Mouse (Mus musculus) intestine, embryonic 15.5 days (tissue): ENCODE results near the gene Anapc5. TPM values are rescaled to one million over a fixed set of nuclear protein-coding genes. Genes with fewer than 3 reads are reported as not detected.

Experiments
- ATAC-seq: fragments of 200-750 bp; cut with Nextera tagmentation; 2 replicates; pipeline ENCODE4 v1.8.0; 2017; ENCODE audit warnings: moderate TSS enrichment, moderate library complexity
- H3K27ac ChIP-seq: fragments of 300-500 bp; sonication (generic); 2 replicates; pipeline ENCODE4 v1.5.1; 2015; ENCODE audit warnings: mild to moderate bottlenecking, inconsistent platforms
- H3K27me3 ChIP-seq: fragments of 300-500 bp; sonication (generic); replicated peaks from 2 replicates; pipeline ENCODE4 v1.6.1; 2015; ENCODE audit warnings: inconsistent platforms
- H3K36me3 ChIP-seq: fragments of 300-500 bp; sonication (generic); 2 replicates; pipeline ENCODE4 v1.6.1; 2015; ENCODE audit warnings: inconsistent platforms
- H3K4me1 ChIP-seq: fragments of 300-500 bp; sonication (generic); replicated peaks from 2 replicates; pipeline ENCODE4 v1.6.1; 2015; ENCODE audit warnings: inconsistent platforms
- H3K4me2 ChIP-seq: fragments of 300-500 bp; sonication (generic); replicated peaks from 2 replicates; pipeline ENCODE4 v1.6.1; 2015; ENCODE audit warnings: mild to moderate bottlenecking, inconsistent platforms
- H3K4me3 ChIP-seq: fragments of 300-500 bp; sonication (generic); replicated peaks from 2 replicates; pipeline ENCODE4 v1.5.1; 2015; ENCODE audit warnings: inconsistent platforms
- H3K9ac ChIP-seq: fragments of 300-500 bp; sonication (generic); 2 replicates; pipeline ENCODE4 v1.6.1; 2015; ENCODE audit warnings: inconsistent platforms
- H3K9me3 ChIP-seq: fragments of 300-500 bp; sonication (generic); 2 replicates; pipeline ENCODE4 v1.6.1; 2016; ENCODE audit warnings: inconsistent platforms
- WGBS: fragments of 180-500 bp; shearing (Covaris S2); methylation state at CpG from one replicate; pipeline ENCODE4 v1.1.7; 2015; 5-methylcytosine and 5-hydroxymethylcytosine counted together
- polyA plus RNA-seq: library from polyadenylated mRNA; unstranded; fragments of >200 nt; fragmentation: Nextera tagmentation; extraction: Ambion mirVana; gene quantifications from 2 replicates; pipeline ENCODE4 v1.2.1, GENCODE M21; 2015

Anapc5 gene
- polyA plus RNA-seq = 362 and 376 TPM in 2 replicates

DNA sequence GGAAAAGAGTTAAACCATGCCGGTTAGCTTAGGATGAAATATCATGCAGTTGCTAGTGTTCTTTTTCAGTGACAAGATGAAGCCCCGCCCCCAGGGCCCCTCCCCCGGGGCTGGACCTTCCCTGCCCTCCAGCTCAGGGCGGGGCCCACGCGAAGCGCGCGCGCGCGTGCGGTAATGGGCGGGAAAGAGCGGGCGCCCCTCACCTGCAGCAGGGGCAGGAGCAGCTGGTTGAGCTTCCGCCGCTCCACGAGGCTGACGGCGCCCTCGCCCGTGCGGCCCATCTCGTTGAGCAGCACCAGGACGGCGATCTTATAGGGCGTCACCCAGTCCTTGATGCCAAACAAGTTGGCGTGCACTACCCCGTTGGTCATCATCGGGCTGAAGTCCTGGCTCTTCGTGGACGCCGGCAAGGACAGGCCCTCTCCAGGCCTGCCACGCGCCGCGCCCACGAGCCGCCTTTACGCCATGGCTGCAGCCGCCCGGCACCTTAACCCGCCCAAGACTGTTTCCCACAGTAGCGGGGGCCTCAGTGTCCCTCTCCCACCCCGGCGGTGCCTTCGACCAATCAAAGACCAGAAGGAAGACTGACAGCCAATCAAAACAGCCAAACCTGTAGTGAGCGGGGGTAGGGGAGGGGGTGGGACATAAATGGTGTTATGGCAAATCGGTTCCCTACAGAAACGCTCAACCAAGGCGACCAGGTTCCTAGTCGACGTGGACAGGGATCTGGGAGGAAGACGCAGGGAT is at the start of gene Anapc5:
Gene Anapc5 (minus strand): TSS at position 563 of the 747 bp plus-strand sequence.
- H3K4me1 ChIP-seq = peaks cover 10% of the 10 kb centered on the region
- peak within 1 kb of the TSS; percentile 84 for H3K9ac ChIP-seq
- peak within 1 kb of the TSS; percentile 63 for H3K4me2 ChIP-seq
- under 1% methylated on average over 55 of the region's 55 CpGs for WGBS
- no peaks in the 10 kb centered on the region for H3K27me3 ChIP-seq
- no peaks in the 10 kb centered on the region for H3K9me3 ChIP-seq
- peak; percentile 100 for ATAC-seq
- H3K4me3 ChIP-seq = peak within 1 kb of the TSS; percentile 72
- H3K36me3 ChIP-seq = peaks cover 20% of the 10 kb centered on the region
- peak within 1 kb of the TSS; percentile 95 for H3K27ac ChIP-seq

DNA sequence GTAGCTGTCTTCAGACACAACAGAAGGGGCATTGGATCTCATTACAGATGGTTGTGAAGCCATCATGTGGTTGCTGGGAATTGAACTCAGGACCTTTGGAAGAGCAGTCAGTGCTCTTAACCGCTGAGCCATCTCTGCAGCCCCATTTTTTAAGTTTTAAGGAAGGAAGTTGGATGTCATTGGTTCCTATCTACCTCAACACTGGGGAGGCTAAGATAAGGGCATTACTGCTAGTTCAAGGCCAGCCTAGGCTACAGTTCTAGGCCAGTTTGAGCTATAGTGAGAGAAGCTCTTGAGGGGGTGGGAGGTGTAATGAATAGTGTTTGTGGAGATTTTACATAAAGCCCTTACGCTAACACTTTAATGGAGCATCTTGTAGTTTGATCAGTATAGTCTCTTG is 41.9 kb upstream of the Anapc5 start:
- H3K9ac ChIP-seq = no peak overlapping the region

DNA sequence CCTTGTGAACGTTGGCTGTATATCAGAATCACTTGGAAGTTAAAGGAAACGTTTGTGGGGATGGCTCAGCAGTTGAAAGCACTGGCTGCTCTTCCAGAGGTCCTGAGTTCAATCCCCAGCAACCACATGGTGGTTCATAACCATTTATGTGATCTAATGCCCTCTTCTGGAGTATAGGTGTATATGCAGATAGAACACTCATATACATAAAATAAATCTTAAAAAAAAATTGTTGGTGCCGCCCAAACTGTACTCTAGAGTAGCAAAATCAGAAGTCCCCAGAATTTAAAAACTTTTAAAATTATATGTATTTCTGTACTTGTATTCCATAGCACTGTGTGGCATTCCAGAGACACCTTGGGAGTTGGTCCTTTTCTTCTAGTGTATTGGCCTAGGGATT is 34.7 kb upstream of the Anapc5 start:
- Histone ChIP-seq H3K27ac (no peak overlapping the region), H3K9me3 (no peaks in the 10 kb centered on the region), H3K27me3 (no peaks in the 10 kb centered on the region), H3K4me3 (no peak overlapping the region), H3K4me2 (no peak overlapping the region), H3K36me3 (no peaks in the 10 kb centered on the region), H3K9ac (no peak overlapping the region), H3K4me1 (0 out of 2 replicates have a peak, but pooled peaks cover 7% of the 10 kb centered on the region)
- no peak for ATAC-seq
- 75% methylated on average over 3 of the region's 3 CpGs for WGBS

More for the DNA sequence above, 41.9 kb upstream of the Anapc5 start:
- Histone ChIP-seq H3K27ac (no peak overlapping the region), H3K4me2 (no peak overlapping the region), H3K27me3 (no peaks in the 10 kb centered on the region), H3K9me3 (no peaks in the 10 kb centered on the region), H3K36me3 (peaks cover 23% of the 10 kb centered on the region), H3K4me3 (no peak overlapping the region), H3K4me1 (no peaks in the 10 kb centered on the region)
- ATAC-seq = no peak
- whole genome bisulfite sequencing = 84% methylated on average over 2 of the region's 2 CpGs

DNA sequence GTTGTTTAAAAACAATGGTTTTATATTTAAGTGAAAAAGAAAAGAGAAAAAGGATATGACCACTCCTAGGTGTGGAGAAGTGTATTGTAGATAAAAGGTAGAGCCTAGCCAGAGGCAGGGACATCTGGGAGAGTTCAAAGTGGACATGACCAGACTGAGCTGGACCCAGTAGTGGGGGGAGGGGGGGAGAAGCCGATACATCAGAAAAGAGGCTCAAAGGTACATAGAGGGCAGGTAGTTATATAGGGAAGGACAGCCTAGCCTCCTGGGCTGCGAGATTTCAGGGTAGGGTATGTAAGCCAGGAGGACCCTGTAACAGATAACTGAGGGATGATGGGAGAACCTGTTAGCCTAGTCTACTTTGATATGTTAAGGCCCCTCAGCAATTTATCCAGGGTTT is 31.5 kb upstream of the Anapc5 start:
- no peak overlapping the region for H3K27ac ChIP-seq
- WGBS = 74% methylated on average over 2 of the region's 2 CpGs
- no peak for ATAC-seq
- no peak overlapping the region for H3K4me2 ChIP-seq
- H3K4me1 ChIP-seq = peaks cover 10% of the 10 kb centered on the region; the same call in 1 of the 2 replicates
- H3K4me3 ChIP-seq = no peak overlapping the region
- H3K27me3 ChIP-seq = no peaks in the 10 kb centered on the region
- H3K36me3 ChIP-seq = no peaks in the 10 kb centered on the region
- no peaks in the 10 kb centered on the region for H3K9me3 ChIP-seq
- H3K9ac ChIP-seq = no peak overlapping the region

DNA sequence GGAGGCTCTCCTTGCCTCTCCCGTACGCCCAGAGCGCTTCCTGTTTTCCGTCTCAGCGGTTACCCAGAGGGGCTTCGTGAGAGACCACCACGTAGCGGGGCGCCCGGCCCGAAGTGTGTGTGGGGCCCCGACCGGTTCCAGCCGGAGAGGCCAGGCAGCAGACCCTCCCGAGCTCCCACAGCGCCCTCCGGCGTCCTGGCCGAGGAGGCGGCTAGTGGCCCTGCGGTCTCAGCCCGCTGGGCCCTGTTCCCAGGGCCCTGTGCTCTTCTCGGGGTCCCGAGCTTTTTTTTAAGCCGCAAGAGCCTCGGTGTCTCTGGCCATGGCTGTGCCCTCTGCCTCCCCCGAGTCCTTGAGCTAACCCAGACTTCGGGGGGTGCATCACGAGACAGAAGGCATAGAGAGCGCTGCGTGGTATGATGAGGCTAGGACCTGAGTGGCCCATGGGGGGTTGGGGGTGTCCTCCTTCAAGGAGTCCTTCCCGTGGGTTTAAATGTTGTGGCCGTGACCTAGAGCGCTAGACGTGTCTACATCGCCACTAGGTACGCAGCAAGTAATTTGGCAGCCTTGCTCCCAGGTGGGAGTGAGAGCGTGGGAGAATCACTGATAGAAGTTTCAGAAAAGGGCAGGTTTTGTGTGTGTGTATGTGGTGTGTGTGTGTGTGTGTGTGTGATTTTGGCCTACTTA is 29.3 kb upstream of the Anapc5 start:
- under 1% methylated on average over 38 of the region's 38 CpGs for WGBS
- peak overlapping the region; percentile 88 for H3K4me2 ChIP-seq
- ATAC-seq = peak; percentile 88

DNA sequence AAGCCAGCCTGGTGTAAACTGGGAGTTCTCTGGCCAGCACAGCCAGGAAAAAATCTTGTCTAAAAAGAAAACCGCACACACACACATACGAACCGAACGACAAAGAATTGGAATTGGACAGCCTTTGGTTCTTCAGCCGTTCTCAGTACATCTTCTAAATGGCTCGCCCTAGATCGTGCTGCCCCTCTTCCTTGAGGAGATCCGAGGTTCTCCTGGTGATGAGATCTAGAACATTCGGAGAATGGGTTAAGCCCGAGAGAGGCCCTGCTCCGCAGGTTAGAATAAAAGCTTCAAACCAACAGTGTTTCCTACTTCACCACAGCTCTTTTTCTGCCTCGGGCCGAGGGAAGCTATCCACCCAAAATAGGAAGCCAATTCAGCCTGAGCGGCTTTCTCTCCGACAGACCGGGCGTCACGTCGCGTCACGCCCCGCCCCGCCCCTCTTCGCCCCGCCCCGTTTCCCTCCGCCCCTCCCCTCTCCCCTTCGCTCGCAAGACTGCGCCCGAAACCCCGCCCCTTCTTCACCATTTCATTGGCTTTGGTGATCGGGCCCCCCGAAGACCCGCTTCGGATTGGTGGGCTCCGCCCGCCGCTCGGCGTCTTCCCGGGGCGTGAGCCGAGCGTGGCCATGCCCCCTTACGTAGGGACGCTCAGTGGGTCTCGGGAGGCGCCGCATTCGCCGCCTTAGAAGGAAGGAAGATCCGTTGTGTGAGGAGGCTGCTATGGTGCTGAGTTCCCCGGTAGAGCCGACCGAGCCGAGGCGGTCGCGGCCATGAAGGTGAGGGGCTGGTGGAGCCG is 28.6 kb upstream of the Anapc5 start, which contains the start of gene Rnf34:
Gene Rnf34 (plus strand): TSS at position 528 of the 798 bp plus-strand sequence.
- Histone ChIP-seq H3K27me3 (no peaks in the 10 kb centered on the region), H3K4me1 (peaks cover 10% of the 10 kb centered on the region; the same call in 1 of the 2 replicates), H3K27ac (peak within 1 kb of the TSS; percentile 94), H3K4me2 (peak within 1 kb of the TSS; percentile 88), H3K9me3 (no peaks in the 10 kb centered on the region), H3K36me3 (no peaks in the 10 kb centered on the region), H3K9ac (peak within 1 kb of the TSS; percentile 87), H3K4me3 (peak within 1 kb of the TSS; percentile 97)
- under 1% methylated on average over 60 of the region's 61 CpGs for WGBS
- peak; percentile 100 for ATAC-seq

More for the DNA sequence above, 29.3 kb upstream of the Anapc5 start:
- Histone ChIP-seq H3K4me3 (peak overlapping the region; percentile 97), H3K27ac (peak overlapping the region; percentile 94), H3K36me3 (no peaks in the 10 kb centered on the region), H3K4me1 (peaks cover 10% of the 10 kb centered on the region; the same call in 1 of the 2 replicates), H3K9me3 (no peaks in the 10 kb centered on the region), H3K27me3 (no peaks in the 10 kb centered on the region), H3K9ac (peak overlapping the region; percentile 87)

DNA sequence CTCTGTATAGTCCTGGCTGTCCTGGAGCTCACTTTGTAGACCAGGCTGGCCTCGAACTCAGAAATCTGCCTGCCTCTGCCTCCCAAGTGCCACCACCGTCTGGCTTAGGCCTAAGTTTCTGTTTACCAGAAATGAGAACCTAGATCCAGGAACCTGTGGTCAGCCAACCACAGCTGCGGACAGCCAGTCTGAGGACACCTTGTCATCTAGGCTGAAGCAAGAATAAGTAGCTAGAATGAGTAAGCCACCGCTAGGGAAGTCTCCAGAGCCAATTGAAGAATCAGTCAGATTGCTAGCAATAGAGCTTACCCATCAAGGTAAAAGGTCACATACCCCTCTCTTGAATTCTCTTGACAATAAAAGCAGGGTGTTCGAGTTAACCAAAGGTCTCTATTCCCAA is 22.7 kb upstream of the Anapc5 start:
- WGBS = 85% methylated on average over 5 of the region's 5 CpGs
- no peak overlapping the region for H3K4me2 ChIP-seq
- no peak overlapping the region for H3K27ac ChIP-seq
- H3K4me1 ChIP-seq = no peaks in the 10 kb centered on the region
- no peaks in the 10 kb centered on the region for H3K9me3 ChIP-seq
- no peak for ATAC-seq
- H3K36me3 ChIP-seq = no peaks in the 10 kb centered on the region
- no peak overlapping the region for H3K9ac ChIP-seq
- H3K27me3 ChIP-seq = no peaks in the 10 kb centered on the region
- H3K4me3 ChIP-seq = no peak overlapping the region

DNA sequence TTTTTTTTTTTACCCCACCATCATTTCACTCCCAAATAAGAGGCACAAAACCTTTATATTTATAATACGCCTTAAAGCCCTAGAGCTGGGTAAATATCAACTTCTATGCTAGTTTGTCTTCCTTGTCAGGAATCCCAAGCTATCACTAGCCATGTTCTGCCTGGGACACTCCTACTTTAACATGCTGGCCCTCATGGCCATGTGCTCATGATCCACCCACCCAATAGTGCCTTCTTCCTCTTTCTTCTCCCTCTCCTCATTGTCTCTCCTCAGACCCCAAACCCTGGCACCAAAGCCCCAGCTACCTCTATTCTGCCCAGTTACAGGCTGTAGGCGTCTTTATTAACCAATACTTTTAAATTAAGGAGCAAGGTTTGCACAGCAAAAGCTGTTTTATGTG is 20.0 kb upstream of the Anapc5 start:
- no peaks in the 10 kb centered on the region for H3K27me3 ChIP-seq
- no peak overlapping the region for H3K4me3 ChIP-seq
- no peaks in the 10 kb centered on the region for H3K9me3 ChIP-seq
- H3K4me2 ChIP-seq = no peak overlapping the region
- no peaks in the 10 kb centered on the region for H3K36me3 ChIP-seq
- no peak overlapping the region for H3K27ac ChIP-seq
- H3K9ac ChIP-seq = no peak overlapping the region
- ATAC-seq = no peak
- WGBS = 84% methylated on average over 2 of the region's 2 CpGs
- H3K4me1 ChIP-seq = no peaks in the 10 kb centered on the region

DNA sequence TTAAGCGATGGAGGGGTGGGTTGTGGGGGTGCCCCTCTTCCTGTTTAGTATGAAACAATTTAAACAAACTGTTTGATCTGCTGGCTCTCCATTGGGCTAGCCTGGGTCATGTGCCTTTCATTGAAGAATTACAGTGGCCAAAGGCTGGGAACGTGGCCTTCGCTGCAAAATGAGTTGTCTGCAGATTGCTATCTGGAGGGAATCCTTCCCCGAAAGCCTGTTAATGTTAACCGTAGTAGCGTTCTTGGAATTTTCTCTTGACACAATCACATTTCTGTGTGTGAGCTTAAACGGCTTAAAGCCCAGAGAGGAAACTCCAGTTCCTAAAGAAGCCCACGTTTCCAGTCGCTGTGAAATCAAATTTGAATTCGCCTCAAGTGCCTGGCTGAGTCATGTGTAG is 11.9 kb upstream of the Anapc5 start:
- Histone ChIP-seq H3K9ac (no peak overlapping the region), H3K4me2 (no peak overlapping the region), H3K36me3 (no peaks in the 10 kb centered on the region), H3K4me1 (no peaks in the 10 kb centered on the region), H3K9me3 (no peaks in the 10 kb centered on the region), H3K27ac (no peak overlapping the region), H3K27me3 (no peaks in the 10 kb centered on the region), H3K4me3 (no peak overlapping the region)
- ATAC-seq = no peak
- 76% methylated on average over 10 of the region's 10 CpGs for WGBS

DNA sequence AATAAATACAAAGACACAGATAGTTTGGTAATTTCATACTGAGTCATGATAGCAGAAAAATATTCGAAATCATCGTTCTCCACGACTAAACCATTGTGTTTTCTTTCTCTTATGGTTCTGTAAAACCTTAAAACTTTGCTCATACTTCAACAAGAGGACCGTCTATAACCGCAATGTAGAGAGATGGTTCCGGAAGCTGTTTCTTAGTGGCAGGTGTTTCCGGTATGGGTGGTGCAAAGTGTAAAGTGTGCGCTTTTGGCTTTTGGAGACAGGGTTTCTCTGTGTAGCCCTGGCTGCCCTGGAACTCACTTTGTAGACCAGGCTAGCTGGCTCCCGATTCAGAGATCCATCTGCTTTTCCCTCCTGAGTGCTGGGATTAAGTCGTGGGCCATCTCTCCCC is 11.4 kb upstream of the Anapc5 start:
- no peaks in the 10 kb centered on the region for H3K4me1 ChIP-seq
- 85% methylated on average over 10 of the region's 10 CpGs for WGBS

DNA sequence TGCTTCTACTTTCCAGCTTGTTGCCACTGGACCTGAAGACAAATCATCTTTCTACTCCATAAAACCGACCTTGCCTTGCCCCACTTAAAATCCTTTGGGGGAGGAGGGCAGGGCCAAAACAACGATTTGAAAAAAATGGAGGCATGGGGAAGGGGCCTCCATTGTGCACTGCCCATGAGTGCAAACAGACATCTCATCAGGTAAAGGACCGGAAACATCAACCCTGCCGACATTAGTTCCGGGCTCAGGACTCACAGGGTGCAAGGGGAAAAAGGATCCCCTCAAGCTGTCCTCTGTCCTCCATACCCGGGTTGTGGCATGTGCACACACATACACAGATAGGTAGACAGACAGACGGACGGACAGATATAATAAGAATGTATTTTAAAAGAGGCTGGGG is 4.0 kb upstream of the Anapc5 start:
- Histone ChIP-seq H3K9ac (no peak overlapping the region), H3K27ac (no peak overlapping the region), H3K4me3 (no peak overlapping the region), H3K27me3 (no peaks in the 10 kb centered on the region), H3K4me1 (peaks cover 2% of the 10 kb centered on the region), H3K9me3 (no peaks in the 10 kb centered on the region), H3K4me2 (no peak overlapping the region), H3K36me3 (no peaks in the 10 kb centered on the region)
- WGBS = 83% methylated on average over 8 of the region's 8 CpGs
- no peak for ATAC-seq

More for the DNA sequence above, 11.4 kb upstream of the Anapc5 start:
- Histone ChIP-seq H3K9ac (no peak overlapping the region), H3K4me3 (no peak overlapping the region), H3K9me3 (no peaks in the 10 kb centered on the region), H3K27ac (no peak overlapping the region), H3K36me3 (no peaks in the 10 kb centered on the region), H3K27me3 (no peaks in the 10 kb centered on the region), H3K4me2 (no peak overlapping the region)
- ATAC-seq = no peak

DNA sequence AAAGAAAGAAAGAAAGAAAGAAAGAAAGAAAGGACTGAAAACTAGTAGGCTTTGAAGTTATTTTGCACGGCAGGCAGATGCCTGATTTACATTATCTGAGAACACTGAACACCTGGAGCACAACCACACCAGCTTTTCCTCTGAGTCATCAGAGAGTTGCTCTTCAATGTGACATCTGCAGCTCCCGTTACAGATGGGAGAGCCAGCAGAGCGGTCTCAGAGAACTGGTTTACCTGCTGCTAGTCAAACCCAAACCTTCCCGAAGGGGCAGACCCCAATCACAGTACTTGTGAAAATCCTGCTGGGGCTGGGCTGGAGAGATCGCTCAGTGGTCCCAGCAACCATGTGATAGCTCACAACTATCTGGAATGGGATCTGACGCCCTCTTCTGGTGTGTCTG is 3.3 kb upstream of the Anapc5 start:
- Histone ChIP-seq H3K4me2 (no peak overlapping the region), H3K9me3 (no peaks in the 10 kb centered on the region), H3K9ac (no peak overlapping the region), H3K36me3 (no peaks in the 10 kb centered on the region), H3K27ac (no peak overlapping the region), H3K27me3 (no peaks in the 10 kb centered on the region), H3K4me1 (peaks cover 7% of the 10 kb centered on the region), H3K4me3 (no peak overlapping the region)
- ATAC-seq = no peak
- 69% methylated on average over 6 of the region's 6 CpGs for WGBS
